In genomic region chr19:48205929-48206814, GRCm38 (mm10) we compare ENCODE assay signal across 9 mouse cellular contexts. TPM values are rescaled to one million over a fixed set of nuclear protein-coding genes. Genes with fewer than 3 reads are reported as not detected.
DNase-seq lines count a peak whose midpoint lies in the region; ATAC-seq and TF ChIP-seq lines count a peak whose summit lies in the region.
"Had no signal": no experiment of that assay in that cellular context is flagged by ENCODE, and none has a peak within 500 bp of the region (broad histone marks: within the 10 kb centered on the region; RNA-seq: fewer than 3 reads in every experiment).

Sorcs3 (plus strand) TSS chr19:48206025.

- ATAC-seq in lung, postnatal 0 days, result no peak
- peak; percentile 54 for ATAC-seq in forebrain, embryonic 12.5 days (ENCODE audit: low FRiP score)
- peak; percentile 68 for ATAC-seq in midbrain, embryonic 12.5 days (ENCODE audit: low FRiP score, low read depth)

- H3K27me3 ChIP-seq in lung, postnatal 0 days (replicated peaks; ENCODE audit: insufficient read depth, low read length), result peaks cover 37% of the 10 kb centered on the region
- H3K27me3 ChIP-seq in forebrain, embryonic 12.5 days, result peaks cover 62% of the 10 kb centered on the region
- peaks cover 57% of the 10 kb centered on the region for H3K27me3 ChIP-seq in midbrain, embryonic 12.5 days

- no peak for DNase-seq in lung, postnatal 0 days (ENCODE audit: low spot score)
- DNase-seq in lung, postnatal 36 days, result no peak
- DNase-seq in layer of hippocampus, postnatal 14 days (ENCODE audit: low spot score in 2 of 2), result peak; percentile 22 to 36
- no peak for DNase-seq in thymus, adult 18-20 months
- DNase-seq in urinary bladder, adult 18-20 months (ENCODE audit: low spot score in 2 of 2), result no peak
- DNase-seq in cerebellum, adult 11-12 months, result no peak

- no peak within 1 kb of the TSS for H3K9ac ChIP-seq in lung, postnatal 0 days (replicated peaks; ENCODE audit: low read depth)
- peak within 1 kb of the TSS; percentile 69 for H3K9ac ChIP-seq in forebrain, embryonic 12.5 days
- peak within 1 kb of the TSS; percentile 73 for H3K9ac ChIP-seq in midbrain, embryonic 12.5 days (replicated peaks)

- H3K4me2 ChIP-seq in lung, postnatal 0 days (replicated peaks; ENCODE audit: low read depth, low read length), result peak within 1 kb of the TSS; percentile 58
- H3K4me2 ChIP-seq in forebrain, embryonic 12.5 days, result peak within 1 kb of the TSS; percentile 99
- peak within 1 kb of the TSS; percentile 99 for H3K4me2 ChIP-seq in midbrain, embryonic 12.5 days (replicated peaks)

- H3K27ac ChIP-seq in lung, postnatal 0 days (ENCODE audit: low read length), result no peak within 1 kb of the TSS
- H3K27ac ChIP-seq in forebrain, embryonic 12.5 days, result 0 out of 2 replicates have a peak within 1 kb of the TSS, but pooled peaks have one; percentile 21
- peak within 1 kb of the TSS; percentile 67 for H3K27ac ChIP-seq in midbrain, embryonic 12.5 days (replicated peaks)

- H3K4me1 ChIP-seq in lung, postnatal 0 days (ENCODE audit: insufficient read depth, low read depth, low read length), result no peaks in the 10 kb centered on the region
- peaks cover 32% of the 10 kb centered on the region for H3K4me1 ChIP-seq in forebrain, embryonic 12.5 days
- H3K4me1 ChIP-seq in midbrain, embryonic 12.5 days, result peaks cover 38% of the 10 kb centered on the region

- no peaks in the 10 kb centered on the region for H3K36me3 ChIP-seq in lung, postnatal 0 days (ENCODE audit: insufficient read depth, low read length)
- no peaks in the 10 kb centered on the region for H3K36me3 ChIP-seq in forebrain, embryonic 12.5 days (replicated peaks)
- no peaks in the 10 kb centered on the region for H3K36me3 ChIP-seq in midbrain, embryonic 12.5 days

- under 1% methylated on average over 47 of the region's 70 CpGs for WGBS in lung, postnatal 0 days
- under 1% methylated on average over 67 of the region's 70 CpGs for WGBS in forebrain, embryonic 12.5 days
- under 1% methylated on average over 70 of the region's 70 CpGs for WGBS in midbrain, embryonic 12.5 days

- peak within 1 kb of the TSS; percentile 25 for H3K4me3 ChIP-seq in lung, postnatal 0 days (ENCODE audit: low read depth, low read length)
- H3K4me3 ChIP-seq in forebrain, embryonic 12.5 days (replicated peaks), result peak within 1 kb of the TSS; percentile 61
- peak within 1 kb of the TSS; percentile 64 for H3K4me3 ChIP-seq in midbrain, embryonic 12.5 days

- no peak for TF ChIP-seq CTCF in lung, postnatal 0 days (IDR thresholded peaks at IDR 0.05)

- H3K9me3 ChIP-seq in lung, postnatal 0 days (ENCODE audit: low read length), result no peaks in the 10 kb centered on the region
- no peaks in the 10 kb centered on the region for H3K9me3 ChIP-seq in forebrain, embryonic 12.5 days
- peaks cover 3% of the 10 kb centered on the region; the same call in 1 of the 2 replicates for H3K9me3 ChIP-seq in midbrain, embryonic 12.5 days

- no peak for TF ChIP-seq EP300 in lung, postnatal 0 days (IDR thresholded peaks at IDR 0.05)

RNA-seq across cellular contexts. Expression of gene Sorcs3, which starts in this region (rescaled TPM):
- 0.02 TPM in 1 of 2 replicates, not detected in the other for polyA plus RNA-seq in lung, postnatal 0 days (2015; fragmentation: Nextera tagmentation; extraction: Ambion mirVana)
- 4.9 and 5.5 TPM in 2 replicates for polyA plus RNA-seq in forebrain, embryonic 12.5 days (2016; fragmentation: Nextera tagmentation; extraction: Ambion mirVana)
- total RNA-seq in layer of hippocampus, postnatal 14 days (2021), result 10 to 100 TPM; 32.8 to 35.0 TPM
- polyA plus RNA-seq in midbrain, embryonic 12.5 days (2016; fragmentation: Nextera tagmentation; extraction: Ambion mirVana), result 6.6 TPM in 2 replicates
- total RNA-seq: common myeloid progenitor, adult 5-6 weeks had no signal

Comparison
In these comparisons a context has a peak if more than half of its experiments do, and no peak if none do; other contexts are left out.
1. DNase-seq: peak in layer of hippocampus, postnatal 14 days (2 of 2); none in lung, postnatal 0 days (single experiment), lung, postnatal 36 days (single experiment), thymus, adult 18-20 months (0 of 2), urinary bladder, adult 18-20 months (0 of 2) and cerebellum, adult 11-12 months (single experiment).
2. Peak in every context shown above with its lines, with median percentiles within 50 percentile points of each other: H3K4me2 ChIP-seq and H3K4me3 ChIP-seq.